Mouse (Mus musculus) thymus, adult 2 months (tissue): ENCODE measurements around the gene Rsbn1.
A peak's percentile ranks its signal among the peaks of the same experiment; 100 is the strongest.

Experiments
- CTCF ChIP-seq: fragments of 200-500 bp; IDR thresholded peaks from 2 replicates; pipeline ENCODE4 v1.5.1; 2012; ENCODE audit warnings: mild to moderate bottlenecking, control low read depth, low read length, moderate library complexity, borderline replicate concordance; ENCODE audit not compliant: control insufficient read depth, poor library complexity, insufficient read depth; ENCODE audit errors: extremely low read depth
- POLR2A ChIP-seq: fragments of 200-500 bp; IDR thresholded peaks from 2 replicates; pipeline ENCODE4 v1.6.1; 2012; ENCODE audit warnings: mild to moderate bottlenecking, low read length, control low read depth, moderate library complexity; ENCODE audit not compliant: control insufficient read depth, poor library complexity, insufficient read depth; ENCODE audit errors: extremely low read depth

- TF ChIP-seq POLR2A, result no peak
- TF ChIP-seq CTCF, result peak; percentile 32; the same call in 1 of the 2 replicates
Observed at GRCm38 (mm10) chr3:103914732-103915508, 1.0 kb downstream of the Rsbn1 start.
